Mouse (Mus musculus) testis, postnatal 10 days (tissue): ENCODE results near the gene Jak1.

Source experiments
- DNase-seq: peaks from one replicate; pipeline ENCODE4 v3.0.0; 2021; ENCODE audit warnings: low spot score

Gene Jak1

GRCm38 (mm10) chr4:101192241-101192976, 72.7 kb downstream of the Jak1 start:
- DNase-seq, result no peak

- DNase-seq, result no peak
Measured at GRCm38 (mm10) chr4:101187381-101187780, 77.7 kb downstream of the Jak1 start.

- DNase-seq, result no peak
Measured at GRCm38 (mm10) chr4:101186591-101186990, 78.5 kb downstream of the Jak1 start.

GRCm38 (mm10) chr4:101185216-101185615, 79.9 kb downstream of the Jak1 start:
- DNase-seq, result no peak

- no peak for DNase-seq
Measured at GRCm38 (mm10) chr4:101182603-101183011, 82.5 kb downstream of the Jak1 start.

GRCm38 (mm10) chr4:101180681-101181080, 84.4 kb downstream of the Jak1 start:
- DNase-seq, result no peak

GRCm38 (mm10) chr4:101179836-101180235, 85.2 kb downstream of the Jak1 start:
- DNase-seq, result no peak

- DNase-seq, result no peak
Measured at GRCm38 (mm10) chr4:101179076-101179475, 86.0 kb downstream of the Jak1 start.

GRCm38 (mm10) chr4:101177796-101178195, 87.3 kb downstream of the Jak1 start:
- no peak for DNase-seq

- no peak for DNase-seq
Measured at GRCm38 (mm10) chr4:101176123-101176522, 89.0 kb downstream of the Jak1 start.

- DNase-seq, result no peak
Measured at GRCm38 (mm10) chr4:101174916-101175625, 90.0 kb downstream of the Jak1 start.

- no peak for DNase-seq
Measured at GRCm38 (mm10) chr4:101172738-101173137, 92.3 kb downstream of the Jak1 start.

GRCm38 (mm10) chr4:101168189-101168778, 96.8 kb downstream of the Jak1 start:
- no peak for DNase-seq

- no peak for DNase-seq
Measured at GRCm38 (mm10) chr4:101167777-101168176, 97.3 kb downstream of the Jak1 start.

- DNase-seq, result no peak
Measured at GRCm38 (mm10) chr4:101165776-101166175, 99.3 kb downstream of the Jak1 start.

GRCm38 (mm10) chr4:101164673-101165072, 100.4 kb downstream of the Jak1 start:
- DNase-seq, result no peak

GRCm38 (mm10) chr4:101164189-101164588, 100.9 kb downstream of the Jak1 start:
- DNase-seq, result no peak

- no peak for DNase-seq
Measured at GRCm38 (mm10) chr4:101160821-101161220, 104.3 kb downstream of the Jak1 start.

GRCm38 (mm10) chr4:101159191-101159764, 105.8 kb downstream of the Jak1 start:
- DNase-seq, result no peak

GRCm38 (mm10) chr4:101158282-101158681, 106.8 kb downstream of the Jak1 start:
- no peak for DNase-seq

- no peak for DNase-seq
Measured at GRCm38 (mm10) chr4:101157476-101157875, 107.6 kb downstream of the Jak1 start.

- no peak for DNase-seq
Measured at GRCm38 (mm10) chr4:101155541-101155940, 109.5 kb downstream of the Jak1 start.
